Comparison of ENCODE assay signal across 14 mouse cellular contexts in the genomic region with DNA sequence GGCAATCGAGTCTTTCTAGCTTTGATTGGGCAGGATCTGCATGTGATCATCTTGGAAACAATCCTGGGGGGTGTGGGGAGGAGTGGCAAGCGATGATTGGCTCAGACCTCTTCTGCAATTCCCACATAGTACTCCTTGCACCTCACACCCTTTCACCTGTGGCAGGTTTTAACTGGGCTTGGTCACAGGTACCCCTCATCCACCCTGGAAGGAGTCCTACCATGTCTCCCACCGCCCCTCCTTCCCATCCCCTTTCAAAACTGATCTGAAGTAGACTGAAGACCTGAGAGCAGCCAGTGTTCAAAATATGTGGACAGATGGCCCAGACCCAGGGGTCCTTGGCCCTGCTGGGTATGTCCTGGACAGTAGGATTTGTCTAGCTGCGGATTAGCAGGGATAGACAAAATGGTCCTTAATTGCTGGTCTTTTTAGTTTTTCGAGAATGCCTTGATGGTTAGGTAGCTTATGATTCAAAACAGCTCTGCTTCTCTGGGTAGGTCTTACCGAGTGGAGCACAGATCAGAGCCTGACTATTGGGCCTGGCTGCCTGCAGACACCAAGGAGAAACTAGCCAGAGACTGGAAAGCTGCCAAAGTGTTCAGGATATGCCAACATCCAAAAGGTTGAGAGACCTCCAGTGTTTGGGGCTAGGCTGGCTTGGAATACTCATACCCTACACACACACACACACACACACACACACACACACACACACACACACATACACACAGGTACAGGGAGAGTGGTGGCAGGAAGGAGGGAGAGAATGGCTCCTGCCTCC. TPM values are rescaled to one million over a fixed set of nuclear protein-coding genes. Genes with fewer than 3 reads are reported as not detected.
DNase-seq lines count a peak whose midpoint lies in the region; ATAC-seq lines count a peak whose summit lies in the region.
"Had no signal": no experiment of that assay in that cellular context is flagged by ENCODE, and none has a peak within 500 bp of the region (broad histone marks: within the 10 kb centered on the region; RNA-seq: fewer than 3 reads in every experiment).

No protein-coding gene starts in this region.

- no peak overlapping the region for H3K4me2 ChIP-seq in midbrain, embryonic 14.5 days (ENCODE audit: low read length)
- H3K4me2 ChIP-seq: forebrain, embryonic 12.5 days; heart, embryonic 15.5 days; hindbrain, embryonic 15.5 days; limb, embryonic 13.5 days had no signal

- H3K27ac ChIP-seq in midbrain, embryonic 14.5 days (replicated peaks; ENCODE audit: low read depth, low read length), result no peak overlapping the region
- no peak overlapping the region for H3K27ac ChIP-seq in midbrain, embryonic 10.5 days (replicated peaks)
- H3K27ac ChIP-seq in embryonic facial prominence, embryonic 10.5 days (replicated peaks), result no peak overlapping the region
- H3K27ac ChIP-seq: forebrain, embryonic 12.5 days; heart, embryonic 15.5 days; hindbrain, embryonic 15.5 days; left cerebral cortex, adult 2 months; limb, embryonic 13.5 days had no signal

- no peaks in the 10 kb centered on the region for H3K27me3 ChIP-seq in midbrain, embryonic 14.5 days (ENCODE audit: control insufficient read depth, insufficient read depth, low read length)
- H3K27me3 ChIP-seq in midbrain, embryonic 10.5 days (ENCODE audit: low read depth, poor library complexity, severe bottlenecking), result no peaks in the 10 kb centered on the region
- no peaks in the 10 kb centered on the region for H3K27me3 ChIP-seq in embryonic facial prominence, embryonic 10.5 days (replicated peaks; ENCODE audit: low read depth, poor library complexity, severe bottlenecking)
- H3K27me3 ChIP-seq: forebrain, embryonic 12.5 days; heart, embryonic 15.5 days; hindbrain, embryonic 15.5 days; limb, embryonic 13.5 days had no signal

- no peaks in the 10 kb centered on the region for H3K4me1 ChIP-seq in midbrain, embryonic 14.5 days (ENCODE audit: control insufficient read depth, insufficient read depth, low read length)
- no peaks in the 10 kb centered on the region for H3K4me1 ChIP-seq in midbrain, embryonic 10.5 days
- no peaks in the 10 kb centered on the region for H3K4me1 ChIP-seq in embryonic facial prominence, embryonic 10.5 days
- H3K4me1 ChIP-seq: heart, embryonic 15.5 days; hindbrain, embryonic 15.5 days had no signal

- 0 out of 2 replicates have a peak, but pooled peaks cover 6% of the 10 kb centered on the region for H3K36me3 ChIP-seq in midbrain, embryonic 14.5 days (ENCODE audit: control insufficient read depth, insufficient read depth, low read length)
- no peaks in the 10 kb centered on the region for H3K36me3 ChIP-seq in midbrain, embryonic 10.5 days
- H3K36me3 ChIP-seq in embryonic facial prominence, embryonic 10.5 days (replicated peaks), result no peaks in the 10 kb centered on the region
- H3K36me3 ChIP-seq: forebrain, embryonic 12.5 days; heart, embryonic 15.5 days; limb, embryonic 13.5 days had no signal

- no peak overlapping the region for H3K9ac ChIP-seq in midbrain, embryonic 14.5 days (replicated peaks; ENCODE audit: low read length)
- H3K9ac ChIP-seq: forebrain, embryonic 12.5 days; heart, embryonic 15.5 days; hindbrain, embryonic 15.5 days; limb, embryonic 13.5 days had no signal

- no peak overlapping the region for H3K4me3 ChIP-seq in midbrain, embryonic 14.5 days (replicated peaks; ENCODE audit: low read depth, low read length)
- no peak overlapping the region for H3K4me3 ChIP-seq in midbrain, embryonic 10.5 days
- H3K4me3 ChIP-seq in embryonic facial prominence, embryonic 10.5 days, result no peak overlapping the region
- H3K4me3 ChIP-seq: forebrain, embryonic 12.5 days; heart, embryonic 15.5 days; hindbrain, embryonic 15.5 days; left cerebral cortex, adult 2 months; limb, embryonic 13.5 days had no signal

- no peak for ATAC-seq in midbrain, embryonic 14.5 days (ENCODE audit: low FRiP score, low TSS enrichment)

- WGBS in midbrain, embryonic 14.5 days, result 66% methylated on average over 6 of the region's 6 CpGs
- WGBS in midbrain, embryonic 10.5 days, result 78% methylated on average over 6 of the region's 6 CpGs
- WGBS in embryonic facial prominence, embryonic 10.5 days, result 74% methylated on average over 6 of the region's 6 CpGs

- DNase-seq in midbrain, embryonic 14.5 days, result peak; percentile 10
- DNase-seq in midbrain, embryonic 10.5 days (ENCODE audit: low spot score), result no peak
- peak; percentile 74 for DNase-seq in brain, adult 2 months (ENCODE audit: low read depth, low spot score)
- DNase-seq in cerebellum, adult 9-10 months, result peak; percentile 85
- DNase-seq in retina, postnatal 7 days (ENCODE audit: low read depth, low spot score), result peak; percentile 17
- no peak for DNase-seq in embryonic facial prominence, embryonic 10.5 days (ENCODE audit: low spot score)
- DNase-seq in thymus, adult 18-20 months, result no peak
- DNase-seq: lung, postnatal 14 days; thymus, postnatal 14 days had no signal

- H3K9me3 ChIP-seq in midbrain, embryonic 14.5 days (ENCODE audit: control insufficient read depth, low read length), result no peaks in the 10 kb centered on the region
- no peaks in the 10 kb centered on the region for H3K9me3 ChIP-seq in midbrain, embryonic 10.5 days (replicated peaks)
- H3K9me3 ChIP-seq in embryonic facial prominence, embryonic 10.5 days, result no peaks in the 10 kb centered on the region
- H3K9me3 ChIP-seq: forebrain, embryonic 12.5 days; heart, embryonic 15.5 days; hindbrain, embryonic 15.5 days; limb, embryonic 13.5 days had no signal

RNA-seq across cellular contexts. Expression of gene Cplx1, which starts 34.1 kb away (rescaled TPM):
- polyA plus RNA-seq in midbrain, embryonic 14.5 days (2014; fragmentation: Nextera tagmentation; extraction: Ambion mirVana), result 60.3 and 76.9 TPM in 2 replicates
- 4.3 and 6.8 TPM in 2 replicates for polyA plus RNA-seq in midbrain, embryonic 10.5 days (2016; fragmentation: Nextera tagmentation; extraction: Ambion mirVana)
- polyA plus RNA-seq in embryonic facial prominence, embryonic 10.5 days (2016; fragmentation: Nextera tagmentation; extraction: Ambion mirVana), result 2.7 and 4.0 TPM in 2 replicates

RNA-seq across cellular contexts. Expression of gene Pcgf3, which starts 54.7 kb away (rescaled TPM):
- 28.1 and 35.2 TPM in 2 replicates for polyA plus RNA-seq in midbrain, embryonic 14.5 days (2014; fragmentation: Nextera tagmentation; extraction: Ambion mirVana)
- 21.2 and 27.8 TPM in 2 replicates for polyA plus RNA-seq in midbrain, embryonic 10.5 days (2016; fragmentation: Nextera tagmentation; extraction: Ambion mirVana)
- 23.3 and 23.8 TPM in 2 replicates for polyA plus RNA-seq in embryonic facial prominence, embryonic 10.5 days (2016; fragmentation: Nextera tagmentation; extraction: Ambion mirVana)

Comparison
In these comparisons a context has a peak if more than half of its experiments do, and no peak if none do; other contexts are left out.
1. DNase-seq: peak in midbrain, embryonic 14.5 days (single experiment), brain, adult 2 months (single experiment), cerebellum, adult 9-10 months (single experiment) and retina, postnatal 7 days (single experiment); none in midbrain, embryonic 10.5 days (single experiment), embryonic facial prominence, embryonic 10.5 days (single experiment) and thymus, adult 18-20 months (0 of 2).